Mouse (Mus musculus) kidney, adult 2 months (tissue): Measurements from ENCODE around the gene Odc1. TPM values are rescaled to one million over a fixed set of nuclear protein-coding genes. Genes with fewer than 3 reads are reported as not detected.

Experiments
- DNase-seq: peaks from one replicate; pipeline ENCODE4 v3.0.0; 2021
- H3K27ac ChIP-seq: fragments of 200-500 bp; 2 replicates; pipeline ENCODE4 v1.5.1; 2012; ENCODE audit warnings: low read depth, low read length, control low read depth, inconsistent platforms; ENCODE audit not compliant: insufficient read depth
- H3K27me3 ChIP-seq: fragments of 200-500 bp; replicated peaks from 2 replicates; pipeline ENCODE4 v1.6.1; 2012; ENCODE audit warnings: mild to moderate bottlenecking, moderate library complexity, low read length, inconsistent platforms; ENCODE audit not compliant: control insufficient read depth, insufficient read depth
- H3K36me3 ChIP-seq: fragments of 200-500 bp; 2 replicates; pipeline ENCODE4 v1.6.1; 2012; ENCODE audit warnings: mild to moderate bottlenecking, moderate library complexity, low read length, inconsistent platforms; ENCODE audit not compliant: control insufficient read depth, insufficient read depth
- H3K4me1 ChIP-seq: fragments of 200-500 bp; 2 replicates; pipeline ENCODE4 v1.6.1; 2011; ENCODE audit warnings: low read length; ENCODE audit not compliant: control insufficient read depth, insufficient read depth
- H3K4me3 ChIP-seq: fragments of 200-500 bp; 2 replicates; pipeline ENCODE4 v1.5.1; 2011; ENCODE audit warnings: mild to moderate bottlenecking, low read depth, low read length, control low read depth; ENCODE audit not compliant: insufficient read depth
- CTCF ChIP-seq: fragments of 200-500 bp; conservative IDR thresholded peaks from 2 replicates; pipeline ENCODE4 v1.5.1; 2011; ENCODE audit warnings: low read depth, mild to moderate bottlenecking, control low read depth, low read length, moderate library complexity, mixed read lengths; ENCODE audit not compliant: insufficient read depth, insufficient read length
- POLR2A ChIP-seq: fragments of 200-500 bp; IDR thresholded peaks from one replicate; pipeline ENCODE4 v1.6.1; 2011; ENCODE audit warnings: low read depth, low read length, control low read depth
- WGBS: fragments of 180-500 bp; shearing (Covaris S2); methylation state at CpG from one replicate; pipeline ENCODE4 v1.1.7; 2018; 5-methylcytosine and 5-hydroxymethylcytosine counted together
- polyA plus RNA-seq: library from polyadenylated mRNA; depleted of rRNA; stranded (reverse); fragments of >200 nt; gene quantifications from 2 replicates; pipeline ENCODE4 v1.2.3, GENCODE M21; 2012

The Odc1 gene
- polyA plus RNA-seq, 1 experiment, result 427 TPM

- TF ChIP-seq CTCF, result no peak
- TF ChIP-seq POLR2A, result no peak
- H3K27ac ChIP-seq, result no peak overlapping the region
- no peak overlapping the region for H3K4me3 ChIP-seq
- DNase-seq, result no peak
- WGBS, result 76% methylated on average over 2 of the region's 2 CpGs
- no peaks in the 10 kb centered on the region for H3K27me3 ChIP-seq
- H3K4me1 ChIP-seq, result 0 out of 2 replicates have a peak, but pooled peaks cover 2% of the 10 kb centered on the region
- no peaks in the 10 kb centered on the region for H3K36me3 ChIP-seq
Observed at GRCm38 (mm10) chr12:17557967-17558345, 13.4 kb downstream of the Odc1 start.

- Histone ChIP-seq H3K4me1 (no peaks in the 10 kb centered on the region), H3K27me3 (no peaks in the 10 kb centered on the region), H3K36me3 (no peaks in the 10 kb centered on the region), H3K27ac (no peak overlapping the region), H3K4me3 (no peak overlapping the region)
- TF ChIP-seq POLR2A (no peak), CTCF (no peak)
- no peak for DNase-seq
- 84% methylated on average over 1 of the region's 1 CpGs for WGBS
Observed at GRCm38 (mm10) chr12:17562396-17562795, 17.8 kb downstream of the Odc1 start.

DNA sequence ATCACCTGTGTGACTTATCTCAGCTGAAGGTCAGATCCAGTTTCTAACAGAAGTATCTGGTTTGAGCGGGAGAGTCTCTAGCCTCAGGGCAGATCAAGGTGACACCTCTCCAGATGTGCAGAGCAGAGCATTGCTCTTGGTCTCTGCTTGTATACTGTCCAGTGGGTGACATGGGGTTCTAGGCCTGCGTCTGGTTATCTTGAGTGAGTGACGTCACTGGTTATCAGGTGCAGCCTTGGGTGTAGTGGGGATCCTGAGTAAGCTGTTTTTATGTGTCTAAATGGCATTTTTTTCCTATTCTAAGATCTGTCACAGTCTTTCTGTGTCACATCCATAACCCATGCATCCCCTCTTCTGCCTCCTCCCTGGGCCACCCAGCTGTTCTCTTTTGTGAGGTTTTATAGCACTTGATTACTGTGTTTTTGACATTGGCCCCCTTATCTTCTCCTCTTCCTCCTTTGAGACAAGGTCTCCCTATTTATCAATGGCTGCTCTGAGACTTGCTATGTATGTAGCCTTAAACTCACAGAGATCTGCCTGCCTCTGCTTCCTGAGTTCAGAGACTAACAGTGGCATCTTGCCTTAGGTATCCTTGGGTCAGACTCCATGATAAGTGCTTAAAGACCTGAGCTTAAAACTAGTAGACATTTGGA is 20.9 kb downstream of the Odc1 start:
- Histone ChIP-seq H3K27me3 (no peaks in the 10 kb centered on the region), H3K4me1 (no peaks in the 10 kb centered on the region), H3K27ac (no peak overlapping the region), H3K36me3 (no peaks in the 10 kb centered on the region), H3K4me3 (no peak overlapping the region)
- no peak for DNase-seq
- WGBS, result 96% methylated on average over 3 of the region's 3 CpGs
- TF ChIP-seq POLR2A (no peak), CTCF (no peak)

- DNase-seq, result no peak
- TF ChIP-seq CTCF (no peak), POLR2A (no peak)
- Histone ChIP-seq H3K27ac (no peak overlapping the region), H3K4me1 (no peaks in the 10 kb centered on the region), H3K36me3 (no peaks in the 10 kb centered on the region), H3K27me3 (no peaks in the 10 kb centered on the region), H3K4me3 (no peak overlapping the region)
- 76% methylated on average over 1 of the region's 1 CpGs for WGBS
Observed at GRCm38 (mm10) chr12:17566046-17566408, 21.4 kb downstream of the Odc1 start.

- no peak for DNase-seq
- H3K4me3 ChIP-seq, result no peak overlapping the region
- no peak overlapping the region for H3K27ac ChIP-seq
- 0 out of 2 replicates have a peak, but pooled peaks cover 2% of the 10 kb centered on the region for H3K4me1 ChIP-seq
- H3K36me3 ChIP-seq, result no peaks in the 10 kb centered on the region
- TF ChIP-seq POLR2A (no peak), CTCF (no peak)
- 79% methylated on average over 10 of the region's 10 CpGs for WGBS
- no peaks in the 10 kb centered on the region for H3K27me3 ChIP-seq
Observed at GRCm38 (mm10) chr12:17568564-17568963, 24.0 kb downstream of the Odc1 start.

DNA sequence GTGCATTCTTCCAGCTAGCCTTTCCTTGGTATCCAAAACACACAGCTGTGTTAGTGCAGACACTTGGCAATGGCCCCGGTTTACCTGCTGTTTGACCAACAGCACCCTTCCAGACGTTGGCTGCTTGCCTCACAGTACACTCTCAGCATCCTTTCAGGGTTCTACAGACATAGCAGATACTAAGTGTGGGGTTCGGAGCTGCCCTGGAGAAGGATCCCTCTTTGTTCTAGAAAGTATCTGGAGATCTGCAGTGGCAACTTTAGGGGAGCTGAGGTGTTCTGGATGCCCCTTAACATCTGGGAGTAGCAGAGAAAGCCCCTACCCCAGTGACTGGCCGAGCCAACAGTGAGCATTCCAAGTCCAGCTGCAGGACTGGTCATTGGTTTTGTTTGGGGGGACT is 30.0 kb downstream of the Odc1 start:
- Histone ChIP-seq H3K4me3 (no peak overlapping the region), H3K27me3 (no peaks in the 10 kb centered on the region), H3K27ac (no peak overlapping the region), H3K4me1 (0 out of 2 replicates have a peak, but pooled peaks cover 2% of the 10 kb centered on the region), H3K36me3 (no peaks in the 10 kb centered on the region)
- TF ChIP-seq CTCF, result no peak
- TF ChIP-seq POLR2A, result no peak
- DNase-seq, result no peak
- 89% methylated on average over 4 of the region's 4 CpGs for WGBS

- Histone ChIP-seq H3K4me1 (0 out of 2 replicates have a peak, but pooled peaks cover 2% of the 10 kb centered on the region), H3K4me3 (no peak overlapping the region), H3K27me3 (no peaks in the 10 kb centered on the region), H3K36me3 (no peaks in the 10 kb centered on the region), H3K27ac (no peak overlapping the region)
- no peak for DNase-seq
- TF ChIP-seq CTCF (no peak), POLR2A (no peak)
- whole genome bisulfite sequencing, result 71% methylated on average over 5 of the region's 5 CpGs
Observed at GRCm38 (mm10) chr12:17575156-17575910, 30.7 kb downstream of the Odc1 start.
